Mouse (Mus musculus) regulatory T cell (primary cell): ENCODE results near the gene Trpv4.

ENCODE experiments used
- in situ Hi-C: fragments of 300-600 bp; cut with MboI, MseI; formaldehyde crosslinking; loops from one replicate; pipeline ENCODE4 v1.15.1; 2025; ENCODE audit warnings: high pct_unique_total_duplicates

Gene Trpv4

GRCm38 (mm10) chr5:114589454-114589853, 68.8 kb downstream of the Trpv4 start:
- in situ Hi-C loops, result no loop called here

DNA sequence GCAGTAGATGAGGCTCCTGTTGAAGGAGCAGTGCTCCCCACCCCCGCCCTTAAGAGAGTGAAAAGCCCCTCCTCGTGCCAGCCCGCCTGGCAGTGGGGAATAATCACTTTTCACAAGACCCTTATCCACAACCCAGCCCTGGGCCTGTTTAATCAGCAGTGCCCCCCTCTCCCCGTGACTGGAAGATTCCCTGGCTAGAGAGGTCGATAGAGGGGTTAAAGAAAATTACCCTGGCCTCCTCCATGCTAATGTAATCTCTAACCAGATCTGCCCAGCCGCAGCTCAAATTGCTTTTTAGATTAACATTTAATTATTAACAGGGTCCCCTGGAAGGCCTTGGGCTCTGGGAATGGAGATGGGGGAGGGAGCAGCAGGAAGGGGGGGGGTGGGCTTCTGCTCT, 69.2 kb downstream of the Trpv4 start:
- in situ Hi-C loops, result no loop called here

DNA sequence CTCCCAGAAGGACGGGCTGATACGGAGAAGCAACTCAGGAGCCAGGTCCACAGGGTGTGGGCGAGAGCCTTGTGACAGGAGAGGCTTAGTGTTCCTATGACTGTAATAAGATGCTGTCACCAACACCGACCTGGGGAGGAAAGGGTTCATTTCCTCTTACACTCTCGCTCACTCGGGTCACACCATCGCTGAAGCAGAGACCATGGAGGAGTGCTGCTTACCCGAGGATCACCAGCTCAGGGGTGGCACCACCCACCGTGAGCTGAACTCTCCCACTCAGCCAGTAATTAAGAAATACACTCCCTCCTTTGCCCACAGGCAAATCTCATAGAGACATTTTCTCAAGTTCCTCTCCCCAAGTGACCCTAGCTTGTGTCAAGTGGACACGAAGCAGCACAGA, 69.8 kb downstream of the Trpv4 start:
- in situ Hi-C loops, result no loop called here

GRCm38 (mm10) chr5:114587908-114588307, 70.3 kb downstream of the Trpv4 start:
- in situ Hi-C loops, result no loop called here

GRCm38 (mm10) chr5:114585682-114586081, 72.5 kb downstream of the Trpv4 start:
- in situ Hi-C loops, result no loop called here

GRCm38 (mm10) chr5:114584293-114585104, 73.7 kb downstream of the Trpv4 start:
- in situ Hi-C loops, result no loop called here

- in situ Hi-C loops, result no loop called here
Measured at GRCm38 (mm10) chr5:114583490-114584175, 74.6 kb downstream of the Trpv4 start.

- in situ Hi-C loops, result no loop called here
Measured at GRCm38 (mm10) chr5:114583046-114583445, 75.2 kb downstream of the Trpv4 start.

DNA sequence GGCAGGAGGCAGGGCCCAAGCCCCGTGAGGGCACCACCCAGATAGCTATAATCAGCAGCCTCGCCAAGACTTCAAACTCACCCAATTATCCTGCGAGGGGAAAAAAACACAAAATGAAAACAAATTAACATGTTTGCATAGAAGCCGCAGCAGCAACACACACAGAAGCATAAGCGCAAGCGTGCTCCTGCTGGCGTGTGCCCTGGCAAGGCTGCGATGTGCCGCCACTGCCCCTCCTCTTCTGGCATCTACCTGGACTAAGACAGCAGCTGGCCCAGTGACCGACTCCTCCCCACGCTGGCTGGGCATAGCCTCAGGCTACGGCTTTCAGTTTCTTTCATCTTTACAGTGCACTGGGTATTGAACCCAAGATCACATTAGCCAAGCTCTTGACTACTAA, 76.7 kb downstream of the Trpv4 start:
- in situ Hi-C loops, result no loop called here

DNA sequence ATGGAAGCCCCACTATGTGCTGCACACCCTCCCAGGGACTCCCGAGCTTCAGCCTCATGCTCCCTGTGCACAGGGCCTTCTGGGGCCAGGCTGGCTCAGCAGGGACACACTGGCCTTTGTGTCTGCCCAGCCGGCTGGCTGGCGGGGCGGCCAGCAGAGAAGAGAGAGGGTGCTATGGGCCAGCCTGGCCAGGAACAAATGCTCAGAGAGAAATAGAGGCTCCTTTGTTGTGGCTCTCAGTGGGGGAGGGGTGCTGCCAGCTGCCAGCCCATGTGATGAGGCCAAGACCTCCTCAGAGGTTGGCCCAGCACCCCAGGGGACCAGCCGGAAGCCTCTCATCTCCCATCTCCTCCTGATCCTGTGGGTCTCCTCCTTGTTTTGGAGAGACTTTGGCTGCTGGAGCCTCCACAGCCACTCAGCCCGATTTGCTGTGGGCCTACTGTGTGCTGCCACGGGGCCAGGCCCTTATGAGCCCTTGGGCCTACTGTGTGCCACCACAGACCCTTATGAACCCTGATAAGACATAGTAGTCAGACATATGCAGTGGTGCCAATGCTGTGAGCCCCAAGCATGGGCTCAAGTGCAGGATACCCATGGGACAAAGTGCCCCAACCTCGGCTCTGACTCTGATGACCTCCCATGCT, 78.4 kb downstream of the Trpv4 start:
- in situ Hi-C loops, result no loop called here

GRCm38 (mm10) chr5:114578361-114578760, 79.9 kb downstream of the Trpv4 start:
- in situ Hi-C loops, result no loop called here

DNA sequence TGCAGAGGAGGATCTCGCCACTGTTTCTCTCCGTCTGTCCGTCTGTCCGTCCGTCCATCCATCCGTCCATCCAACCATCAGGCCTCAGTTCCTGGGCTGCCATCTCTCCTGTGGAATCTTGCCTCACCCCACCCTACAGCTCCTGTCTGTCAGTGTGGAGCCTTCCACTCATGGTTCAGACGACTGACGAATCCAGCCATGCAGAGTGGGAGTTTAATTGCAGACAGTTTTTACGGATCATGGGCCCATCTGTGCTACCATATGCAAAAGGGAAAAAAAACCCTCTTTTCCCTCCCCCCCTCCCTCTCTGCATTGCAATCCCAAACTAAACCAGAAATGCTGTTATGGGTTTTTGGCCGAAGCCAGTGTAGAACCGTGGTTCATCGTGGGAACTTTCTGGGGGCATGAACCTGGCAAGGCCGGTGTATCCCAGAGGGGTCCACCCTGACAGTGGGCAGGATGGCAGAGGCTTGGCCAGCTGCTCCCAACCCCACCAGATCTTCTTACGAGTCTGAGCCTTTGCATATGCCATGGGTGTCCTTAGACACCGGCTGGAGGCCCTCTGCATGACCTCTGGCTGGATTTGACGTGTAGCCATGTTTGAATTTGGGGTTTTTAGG, 82.1 kb downstream of the Trpv4 start:
- in situ Hi-C loops, result no loop called here

DNA sequence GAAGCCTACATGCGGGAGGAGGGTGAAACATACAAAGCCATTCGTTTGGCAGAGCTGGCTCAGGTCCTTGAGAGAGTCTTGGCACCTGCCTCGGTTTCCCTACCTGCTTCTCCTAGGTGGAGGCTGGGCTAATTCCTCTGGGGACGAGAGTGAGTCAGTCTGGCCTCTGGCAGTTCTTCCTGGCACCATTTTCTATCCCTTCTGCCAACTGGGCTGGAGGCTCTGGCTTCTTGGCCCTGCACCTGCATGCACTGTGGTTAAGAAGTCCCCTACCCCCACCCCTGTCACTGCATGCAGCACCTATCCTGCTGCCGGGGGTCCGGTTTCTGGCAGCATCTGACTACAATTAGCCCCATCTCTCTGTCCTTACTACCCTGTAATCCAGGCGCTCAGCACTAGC, 82.7 kb downstream of the Trpv4 start:
- in situ Hi-C loops, result no loop called here

DNA sequence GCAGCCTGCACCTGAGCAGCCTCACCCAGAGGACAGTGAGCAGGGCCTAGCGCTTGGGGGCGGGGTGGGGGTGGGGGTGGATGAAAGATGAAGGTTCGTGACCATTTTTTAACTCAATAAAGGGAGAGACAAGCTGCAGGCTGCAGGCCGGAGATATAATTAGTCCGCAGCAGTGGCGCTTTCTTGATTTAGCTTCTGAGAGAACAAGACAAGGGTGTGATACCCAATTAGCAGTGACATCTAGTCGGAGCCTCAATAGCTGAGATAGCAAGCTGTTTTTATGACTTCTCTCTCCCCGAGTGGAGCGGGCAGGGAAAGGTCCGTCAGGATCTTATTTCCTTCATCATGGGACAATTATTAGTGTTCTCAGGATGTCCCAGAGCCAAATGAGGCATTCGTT, 83.2 kb downstream of the Trpv4 start:
- in situ Hi-C loops, result no loop called here

- in situ Hi-C loops, result no loop called here
Measured at GRCm38 (mm10) chr5:114573920-114574628, 84.1 kb downstream of the Trpv4 start.

- in situ Hi-C loops, result no loop called here
Measured at GRCm38 (mm10) chr5:114572997-114573396, 85.2 kb downstream of the Trpv4 start.
